Mouse (Mus musculus): ENCODE measurements around the gene Ube2z.

Gene Ube2z

DNA sequence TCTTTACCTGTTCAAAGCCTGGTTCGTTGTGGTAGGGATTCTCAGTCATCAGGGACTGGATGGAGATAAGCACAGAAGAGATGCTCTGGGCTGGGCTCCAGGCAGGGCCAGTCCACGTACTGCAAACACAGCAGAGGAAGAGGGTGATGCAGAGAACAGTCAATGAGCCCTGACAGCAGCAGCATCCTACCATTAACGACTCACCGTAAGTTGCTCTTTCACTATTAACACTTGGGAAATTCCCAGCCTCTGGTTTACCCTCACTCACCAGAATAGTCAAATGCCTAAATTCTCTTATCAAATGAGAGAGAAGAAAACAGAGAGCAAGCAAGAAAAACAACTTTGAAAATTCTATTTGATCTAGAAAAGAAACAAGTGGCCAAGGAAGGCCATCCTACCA lies 6.9 kb downstream of the Ube2z start:
- no peak for DNase-seq (ENCODE audit: low spot score in 2 of 2)

- DNase-seq (ENCODE audit: low spot score in 2 of 2): no peak
These were observed 14.3 kb downstream of the Ube2z start for GRCm38 (mm10) chr11:96050854-96051253.

GRCm38 (mm10) chr11:96049939-96050338 lies 15.2 kb downstream of the Ube2z start:
- DNase-seq (ENCODE audit: low spot score in 2 of 2): no peak

DNA sequence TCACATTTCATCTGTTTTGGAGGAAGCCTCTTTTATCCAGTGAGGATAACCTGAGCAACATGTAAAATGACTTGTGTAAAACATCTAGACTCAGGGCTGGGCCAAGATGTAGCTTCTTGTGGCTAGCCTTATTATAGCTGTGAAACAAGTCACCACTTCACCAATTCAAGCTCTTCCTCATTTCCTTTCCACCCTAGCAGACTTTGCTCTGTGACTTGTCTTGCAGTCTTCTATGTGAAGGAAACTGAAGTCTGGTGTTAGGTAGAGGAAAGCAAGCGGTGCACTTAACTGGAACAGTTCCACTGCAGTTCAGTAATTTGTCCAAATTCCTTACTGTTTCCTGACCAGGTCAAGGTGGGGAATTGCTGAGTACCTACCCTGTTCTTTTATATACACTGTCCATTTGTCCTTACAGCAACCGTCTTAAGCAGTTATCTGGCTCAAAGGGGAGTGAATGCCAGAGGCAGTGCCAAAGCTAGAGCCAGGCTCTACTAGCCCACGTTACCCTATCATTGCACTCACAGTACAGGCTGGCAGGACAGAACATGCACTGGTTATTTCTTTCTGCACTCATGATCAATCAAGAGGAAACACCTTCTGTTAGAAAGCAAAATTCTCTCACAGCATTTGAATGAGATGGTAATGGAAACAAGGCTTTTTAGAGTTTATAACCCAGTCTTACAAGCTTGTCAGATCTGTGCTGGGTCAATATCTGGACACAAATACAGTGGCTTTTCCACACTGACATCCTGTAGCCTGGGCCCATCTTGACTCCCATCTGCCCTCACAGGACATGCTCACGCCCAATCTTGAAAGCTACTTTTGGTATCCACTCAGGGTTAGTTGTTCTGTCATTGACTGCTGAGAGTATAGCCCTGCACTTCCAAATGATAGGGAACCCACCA lies 17.5 kb downstream of the Ube2z start:
- no peak for DNase-seq (ENCODE audit: low spot score in 2 of 2)

- DNase-seq (ENCODE audit: low spot score in 2 of 2): no peak
These were observed 18.4 kb downstream of the Ube2z start for GRCm38 (mm10) chr11:96046793-96047192.

DNA sequence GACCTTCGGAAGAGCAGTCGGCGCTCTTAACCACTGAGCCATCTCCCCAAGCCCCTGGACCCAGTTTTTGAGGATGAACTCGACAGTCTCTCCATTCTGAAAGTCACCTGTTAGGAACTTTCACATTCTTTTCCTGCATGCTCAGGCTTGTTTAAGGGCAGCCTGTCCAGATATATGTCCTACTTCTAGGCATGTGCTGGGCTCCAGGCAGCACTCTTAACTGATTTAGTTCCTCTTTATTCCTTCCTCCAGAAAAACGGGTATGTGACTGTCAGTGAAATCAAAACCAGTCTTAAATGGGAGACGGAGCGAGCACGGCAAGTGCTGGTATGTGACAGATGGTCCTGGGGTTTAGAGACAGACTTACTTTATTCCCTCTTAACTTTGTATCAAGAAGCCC lies 19.2 kb downstream of the Ube2z start:
- no peak for DNase-seq (ENCODE audit: low spot score in 2 of 2)

GRCm38 (mm10) chr11:96044803-96045567 lies 20.2 kb downstream of the Ube2z start:
- no peak for DNase-seq (ENCODE audit: low spot score in 2 of 2)

- no peak for DNase-seq (ENCODE audit: low spot score in 2 of 2)
These were observed 26.6 kb downstream of the Ube2z start for GRCm38 (mm10) chr11:96038560-96038959.

GRCm38 (mm10) chr11:96037499-96037898 lies 27.7 kb downstream of the Ube2z start:
- DNase-seq (ENCODE audit: low spot score in 2 of 2): no peak

GRCm38 (mm10) chr11:96035133-96035532 lies 30.1 kb downstream of the Ube2z start:
- DNase-seq (ENCODE audit: low spot score in 2 of 2): peak; percentile 7 to 23

- peak; percentile 95 for DNase-seq (ENCODE audit: low spot score in 2 of 2)
These were observed 30.6 kb downstream of the Ube2z start, which contains the start of gene Snf8 for GRCm38 (mm10) chr11:96034596-96035052. Snf8 (plus strand) TSS chr11:96034885.

DNA sequence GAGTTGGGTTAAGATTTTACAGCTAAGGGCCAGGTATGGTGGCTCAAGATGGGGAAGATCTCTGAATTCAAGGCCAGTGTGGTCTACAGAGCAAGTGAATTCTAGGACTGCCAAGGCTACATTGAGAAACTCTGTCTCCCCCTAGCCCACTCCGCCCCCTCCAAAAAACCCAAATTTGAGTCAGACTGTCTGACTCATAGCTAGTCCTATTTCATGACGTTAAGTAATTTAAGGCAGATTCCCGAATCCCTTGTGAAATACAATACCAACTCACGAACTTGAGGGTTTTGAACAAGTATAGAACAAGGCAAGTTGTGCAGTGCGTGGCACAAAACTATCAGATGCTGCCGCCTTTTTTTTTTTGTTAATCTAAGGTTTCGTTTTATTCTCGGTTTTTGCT lies 31.1 kb downstream of the Ube2z start:
- no peak for DNase-seq (ENCODE audit: low spot score in 2 of 2)

- DNase-seq (ENCODE audit: low spot score in 2 of 2): no peak
These were observed 31.9 kb downstream of the Ube2z start for GRCm38 (mm10) chr11:96033264-96033663.

GRCm38 (mm10) chr11:96031701-96032100 lies 33.5 kb downstream of the Ube2z start:
- DNase-seq (ENCODE audit: low spot score in 2 of 2): no peak

- no peak for DNase-seq (ENCODE audit: low spot score in 2 of 2)
These were observed 34.6 kb downstream of the Ube2z start for GRCm38 (mm10) chr11:96030571-96030970.

DNA sequence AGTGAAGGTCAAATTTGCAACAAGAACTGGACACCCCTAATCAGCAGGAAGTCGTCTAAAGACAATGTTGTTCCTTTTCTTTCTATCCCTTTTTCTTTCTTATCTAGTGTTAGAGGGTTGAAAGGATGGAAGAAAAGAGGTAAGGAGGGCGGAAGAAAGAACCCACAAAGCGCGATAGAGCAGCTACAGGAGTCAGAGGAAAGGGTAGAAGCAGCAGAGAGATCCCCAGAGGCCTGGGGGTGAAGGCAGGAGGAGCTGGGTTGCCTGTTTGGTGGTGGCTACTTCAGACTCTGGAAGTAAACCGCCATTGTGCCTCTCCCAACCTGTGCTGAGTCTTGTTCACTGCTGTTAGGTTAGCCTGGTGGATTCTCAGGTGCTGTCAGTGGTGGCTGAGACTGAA lies 37.1 kb downstream of the Ube2z start:
- no peak for DNase-seq (ENCODE audit: low spot score in 2 of 2)

DNA sequence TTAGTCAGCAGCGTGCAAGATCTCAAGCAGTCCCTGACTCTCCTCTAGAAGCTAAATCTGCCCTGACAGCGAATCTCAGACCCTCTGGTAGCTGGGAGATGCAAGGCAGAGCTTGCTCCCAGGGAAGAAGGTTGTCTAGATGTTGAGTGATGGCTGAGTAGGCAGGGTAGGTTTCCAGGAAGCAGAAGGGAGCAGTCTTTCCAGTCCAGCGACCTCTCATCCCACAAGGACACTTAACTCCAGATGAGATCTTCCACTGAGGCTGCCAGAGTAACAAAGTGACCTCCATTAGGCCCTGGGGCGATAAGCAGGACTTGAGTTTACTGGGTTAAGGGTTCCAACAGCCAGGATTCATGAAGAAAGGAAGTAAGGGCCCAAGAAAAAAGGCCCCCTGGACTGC lies 44.6 kb downstream of the Ube2z start:
- no peak for DNase-seq (ENCODE audit: low spot score in 2 of 2)

DNA sequence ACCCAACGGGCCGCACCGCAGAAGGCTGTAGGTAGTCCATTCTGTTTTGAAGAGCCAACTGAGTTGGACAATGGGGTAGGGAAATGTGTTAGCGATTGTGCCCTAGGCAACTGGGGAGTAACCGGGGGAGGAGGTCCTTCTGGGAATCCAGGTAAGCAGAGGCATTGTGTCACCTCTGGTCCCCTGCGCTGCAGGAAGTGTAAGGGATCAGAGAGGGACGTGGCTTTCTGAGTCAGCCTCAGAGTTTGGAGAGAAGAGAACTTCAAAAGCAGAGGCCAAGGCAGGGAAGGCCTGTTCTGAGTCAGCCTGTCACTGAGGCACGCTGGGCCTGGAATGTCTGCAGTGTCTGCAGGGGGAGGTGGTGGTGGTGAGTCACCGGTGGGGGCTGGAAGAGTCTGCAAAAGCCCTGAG lies 47.2 kb downstream of the Ube2z start:
- DNase-seq (ENCODE audit: low spot score in 2 of 2): peak in 1 of 2 experiments; percentile 14

DNA sequence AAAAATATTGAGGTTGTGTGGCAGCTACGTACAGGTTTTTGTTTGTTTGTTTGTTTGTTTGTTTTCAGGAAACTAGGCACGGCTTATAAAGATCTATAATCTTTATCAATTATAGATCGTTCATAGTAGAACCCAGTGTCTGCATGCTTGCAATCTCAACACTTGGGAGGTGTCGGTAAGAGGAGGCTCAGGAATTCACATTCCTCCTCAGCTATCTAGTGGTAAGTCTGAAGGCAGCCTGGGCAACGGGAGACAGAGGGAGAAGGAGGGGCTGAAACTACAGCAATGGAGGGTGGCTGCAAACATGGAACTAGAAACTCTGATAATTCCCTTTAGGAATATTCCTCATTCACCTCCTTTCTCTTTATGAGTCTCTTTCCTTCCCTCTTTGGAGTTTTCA lies 49.8 kb downstream of the Ube2z start:
- no peak for DNase-seq (ENCODE audit: low spot score in 2 of 2)

- no peak for DNase-seq (ENCODE audit: low spot score in 2 of 2)
These were observed 53.2 kb downstream of the Ube2z start for GRCm38 (mm10) chr11:96011982-96012381.

- DNase-seq (ENCODE audit: low spot score in 2 of 2): no peak
These were observed 56.4 kb downstream of the Ube2z start for GRCm38 (mm10) chr11:96008827-96009226.

DNA sequence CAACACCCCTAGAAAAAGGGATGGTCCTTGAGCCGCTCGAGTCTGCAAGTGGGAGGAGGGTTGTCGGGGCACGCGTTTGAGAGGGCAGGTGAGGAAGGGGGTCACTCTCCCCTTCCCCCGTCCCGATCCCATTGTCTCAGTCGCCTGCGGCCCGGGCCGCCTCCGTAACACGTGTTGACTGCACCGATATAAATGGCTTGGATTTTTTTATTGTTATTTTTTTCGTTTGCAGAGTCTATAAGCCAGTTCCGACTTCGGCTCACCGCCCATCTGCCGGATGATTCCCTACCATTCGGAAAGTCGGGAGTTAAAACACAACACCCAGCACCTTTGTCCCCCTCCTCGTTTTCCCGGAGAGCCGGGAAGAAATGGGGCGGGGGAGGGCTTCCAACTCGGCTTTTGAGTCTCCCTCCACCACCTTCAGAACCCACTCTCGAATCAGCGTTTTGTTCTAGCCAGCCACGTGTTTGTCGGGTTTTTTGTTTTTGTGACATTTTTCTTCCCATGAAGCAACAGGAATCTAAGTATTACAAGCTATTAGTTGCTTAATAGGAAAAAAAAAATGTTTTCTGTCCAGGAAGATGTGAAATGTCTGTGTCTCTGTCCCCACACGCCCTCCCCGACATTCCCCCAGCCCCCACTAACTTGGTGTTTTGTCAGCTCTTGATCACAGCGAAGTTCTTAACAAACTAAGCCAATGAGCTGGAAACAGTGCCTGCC lies 57.5 kb downstream of the Ube2z start:
- no peak for DNase-seq (ENCODE audit: low spot score in 2 of 2)
